7 mouse cellular contexts compared by ENCODE assay signal in genomic region chr2:61712526-61712925, GRCm38 (mm10). TPM values are rescaled to one million over a fixed set of nuclear protein-coding genes. Genes with fewer than 3 reads are reported as not detected.
DNase-seq lines count a peak whose midpoint lies in the region; ATAC-seq lines count a peak whose summit lies in the region.

No protein-coding gene starts in this region.

- no peaks in the 10 kb centered on the region for H3K9me3 ChIP-seq in embryonic facial prominence, embryonic 12.5 days
- no peaks in the 10 kb centered on the region for H3K9me3 ChIP-seq in limb, embryonic 10.5 days (replicated peaks)
- no peaks in the 10 kb centered on the region for H3K9me3 ChIP-seq in neural tube, embryonic 12.5 days

- peak overlapping the region; percentile 80 for H3K4me2 ChIP-seq in embryonic facial prominence, embryonic 12.5 days (replicated peaks)
- peak overlapping the region; percentile 83 for H3K4me2 ChIP-seq in neural tube, embryonic 12.5 days (replicated peaks)

- no peaks in the 10 kb centered on the region for H3K36me3 ChIP-seq in embryonic facial prominence, embryonic 12.5 days
- H3K36me3 ChIP-seq in limb, embryonic 10.5 days: peaks cover 8% of the 10 kb centered on the region; the same call in 1 of the 2 replicates
- H3K36me3 ChIP-seq in neural tube, embryonic 12.5 days: no peaks in the 10 kb centered on the region

- H3K27ac ChIP-seq in embryonic facial prominence, embryonic 12.5 days: no peak overlapping the region
- no peak overlapping the region; the same call in 1 of the 2 replicates for H3K27ac ChIP-seq in limb, embryonic 10.5 days
- H3K27ac ChIP-seq in neural tube, embryonic 12.5 days: no peak overlapping the region

- H3K27me3 ChIP-seq in embryonic facial prominence, embryonic 12.5 days: no peaks in the 10 kb centered on the region
- H3K27me3 ChIP-seq in limb, embryonic 10.5 days (ENCODE audit: low read depth, poor library complexity, severe bottlenecking): no peaks in the 10 kb centered on the region
- no peaks in the 10 kb centered on the region for H3K27me3 ChIP-seq in neural tube, embryonic 12.5 days (replicated peaks)

- WGBS in embryonic facial prominence, embryonic 12.5 days: 51% methylated on average over 3 of the region's 3 CpGs
- WGBS in limb, embryonic 10.5 days: 57% methylated on average over 3 of the region's 3 CpGs
- WGBS in neural tube, embryonic 12.5 days: 51% methylated on average over 3 of the region's 3 CpGs

- DNase-seq in 3134 (ENCODE audit: extremely low read depth, insufficient read length, low spot score): peak; percentile 40
- peak; percentile 71 for DNase-seq in A20 (ENCODE audit: low read depth, low spot score)
- no peak for DNase-seq in limb, embryonic 10.5 days (ENCODE audit: low spot score)
- DNase-seq in left cerebral cortex, adult 8-10 months (ENCODE audit: low spot score in 2 of 2): no peak
- DNase-seq in ovary, postnatal 10 days (ENCODE audit: low spot score): no peak

- no peak for ATAC-seq in embryonic facial prominence, embryonic 12.5 days (ENCODE audit: insufficient number of reproducible peaks, insufficient read depth, low FRiP score, low TSS enrichment)
- ATAC-seq in neural tube, embryonic 12.5 days (ENCODE audit: low FRiP score, low read depth): no peak

- H3K4me1 ChIP-seq in embryonic facial prominence, embryonic 12.5 days: peaks cover 8% of the 10 kb centered on the region
- H3K4me1 ChIP-seq in limb, embryonic 10.5 days: peaks cover 11% of the 10 kb centered on the region
- H3K4me1 ChIP-seq in neural tube, embryonic 12.5 days: peaks cover 12% of the 10 kb centered on the region

- peak overlapping the region; percentile 80; the same call in 1 of the 2 replicates for H3K9ac ChIP-seq in embryonic facial prominence, embryonic 12.5 days
- H3K9ac ChIP-seq in neural tube, embryonic 12.5 days: peak overlapping the region; percentile 87

- H3K4me3 ChIP-seq in embryonic facial prominence, embryonic 12.5 days: peak overlapping the region; percentile 86
- H3K4me3 ChIP-seq in limb, embryonic 10.5 days: peak overlapping the region; percentile 85
- peak overlapping the region; percentile 91 for H3K4me3 ChIP-seq in neural tube, embryonic 12.5 days

RNA-seq across cellular contexts. Expression of gene Psmd14, which starts 1.0 kb away (rescaled TPM):
- polyA plus RNA-seq in embryonic facial prominence, embryonic 12.5 days (2016; fragmentation: Nextera tagmentation; extraction: Ambion mirVana): 194 and 197 TPM in 2 replicates
- polyA plus RNA-seq in limb, embryonic 10.5 days (2016; fragmentation: Nextera tagmentation; extraction: Ambion mirVana): 245 and 257 TPM in 2 replicates
- 226 and 227 TPM in 2 replicates for polyA plus RNA-seq in neural tube, embryonic 12.5 days (2016; fragmentation: Nextera tagmentation; extraction: Ambion mirVana)
- 100 to 1,000 TPM; 103 to 132 (median 114) TPM for total RNA-seq in left cerebral cortex, adult 8-10 months (2022)

Comparison
In these comparisons a context has a peak if more than half of its experiments do, and no peak if none do; other contexts are left out.
1. DNase-seq: peak in 3134 (single experiment) and A20 (single experiment); none in limb, embryonic 10.5 days (single experiment), left cerebral cortex, adult 8-10 months (0 of 2) and ovary, postnatal 10 days (single experiment).
2. Peak in every context shown above with its lines, with median percentiles within 50 percentile points of each other: H3K4me3 ChIP-seq.